Mouse (Mus musculus) induced T-regulatory cell, adult 2 months (primary cell): ENCODE results near the gene Gm21987.

Source experiments
- DNase-seq: peaks from one replicate; pipeline ENCODE4 v3.0.0-alpha.2; 2012; ENCODE audit warnings: low read depth

The Gm21987 gene

DNA sequence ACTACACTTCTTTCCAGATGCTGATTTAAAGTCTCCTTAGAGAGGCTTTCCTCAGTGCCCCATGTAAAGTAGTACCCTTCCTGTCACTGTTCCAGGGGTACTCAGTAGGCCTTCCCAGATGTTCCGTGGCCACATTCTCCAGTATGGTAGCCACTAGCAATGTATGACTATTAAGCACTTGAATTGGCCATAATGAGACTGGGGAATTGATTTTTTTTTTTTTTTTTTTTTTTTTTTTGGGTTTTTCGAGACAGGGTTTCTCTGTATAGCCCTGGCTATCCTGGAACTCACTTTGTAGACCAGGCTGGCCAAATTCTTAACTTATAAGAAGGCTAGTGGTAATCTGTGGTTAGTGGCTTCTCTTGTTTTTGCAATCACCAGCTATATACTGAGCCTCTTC is 3.0 kb downstream of the Gm21987 start:
- no peak for DNase-seq

DNA sequence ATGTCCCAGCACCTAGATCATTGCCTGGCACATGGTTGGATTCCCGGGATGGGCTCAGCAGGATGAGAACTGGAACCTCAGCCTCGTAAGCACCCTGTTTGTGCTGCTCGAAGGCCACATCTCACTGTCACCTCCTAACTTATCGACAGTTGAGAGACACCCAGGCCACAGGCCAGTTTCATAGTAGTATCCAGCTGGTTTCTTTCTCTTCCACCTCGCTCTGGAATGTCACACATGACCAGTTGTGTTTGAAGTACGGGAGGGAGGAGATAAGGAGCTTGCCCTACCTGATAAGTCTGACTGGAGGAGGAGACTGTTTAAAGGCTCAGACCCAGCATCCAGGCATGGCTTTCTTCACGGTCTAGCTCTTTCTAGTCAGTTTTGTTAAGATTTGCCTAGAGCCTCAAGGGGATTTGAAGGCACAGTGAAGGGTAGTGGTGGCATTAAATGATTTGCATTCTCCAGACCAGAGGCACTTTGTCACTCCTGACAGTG is 3.6 kb downstream of the Gm21987 start:
- DNase-seq, result no peak

DNA sequence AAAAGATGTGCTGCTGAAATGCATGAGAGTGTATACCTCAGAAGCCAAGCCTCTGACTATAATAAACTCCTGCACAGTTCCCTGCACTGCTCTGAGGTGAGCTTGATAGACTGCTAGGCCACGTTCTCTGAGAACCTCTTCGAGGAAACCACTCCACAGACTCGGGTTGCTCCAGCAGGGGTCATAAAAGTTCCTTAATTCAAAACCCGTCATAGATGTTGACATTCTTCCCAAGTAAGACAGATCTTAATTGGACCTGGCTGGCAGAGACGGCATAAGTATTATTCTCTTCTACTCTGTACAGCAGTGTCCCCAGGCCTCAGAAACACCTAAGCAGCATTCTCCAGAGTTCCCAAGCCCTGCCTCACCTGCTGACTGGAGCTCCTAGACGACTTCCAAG is 4.1 kb downstream of the Gm21987 start:
- no peak for DNase-seq

DNA sequence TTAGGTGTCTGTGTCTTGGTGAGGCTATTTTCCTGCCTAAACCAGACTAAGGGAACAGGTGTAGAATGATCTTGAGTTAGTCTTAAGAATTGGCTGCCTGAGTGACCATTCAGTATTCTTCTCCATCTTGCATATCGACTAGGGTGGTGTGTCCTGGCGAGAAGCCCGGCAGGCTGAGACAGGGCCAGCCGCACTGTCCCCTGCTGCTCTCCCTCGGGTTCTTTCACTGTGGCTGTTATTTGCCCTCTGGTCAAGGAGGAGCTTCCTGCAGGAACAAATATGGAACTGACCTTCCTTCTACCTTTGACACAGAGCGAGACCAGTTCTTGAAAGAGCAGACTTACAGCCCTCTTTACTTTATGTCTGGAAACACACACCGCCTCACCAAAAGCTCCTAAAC is 5.2 kb downstream of the Gm21987 start:
- peak; percentile 24 for DNase-seq

DNA sequence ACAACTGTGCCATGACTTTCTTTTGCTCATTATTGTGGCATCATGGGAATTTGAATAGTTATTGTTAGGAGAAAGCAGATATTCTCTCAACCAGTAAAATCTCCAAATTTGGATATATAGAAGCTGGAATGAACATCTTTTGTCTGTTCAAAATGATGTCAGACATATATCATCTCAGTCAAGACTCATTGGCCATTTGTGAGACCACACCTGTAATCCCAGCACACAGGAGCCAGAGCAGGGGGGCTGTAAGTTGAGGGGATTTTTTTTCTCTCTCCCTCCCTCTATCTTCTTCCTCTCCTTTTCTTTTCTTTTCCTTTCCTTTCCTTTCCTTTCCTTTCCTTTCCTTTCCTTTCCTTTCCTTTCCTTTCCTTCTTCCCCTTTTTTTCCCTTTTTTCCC is 6.0 kb downstream of the Gm21987 start:
- peak; percentile 34 for DNase-seq

DNA sequence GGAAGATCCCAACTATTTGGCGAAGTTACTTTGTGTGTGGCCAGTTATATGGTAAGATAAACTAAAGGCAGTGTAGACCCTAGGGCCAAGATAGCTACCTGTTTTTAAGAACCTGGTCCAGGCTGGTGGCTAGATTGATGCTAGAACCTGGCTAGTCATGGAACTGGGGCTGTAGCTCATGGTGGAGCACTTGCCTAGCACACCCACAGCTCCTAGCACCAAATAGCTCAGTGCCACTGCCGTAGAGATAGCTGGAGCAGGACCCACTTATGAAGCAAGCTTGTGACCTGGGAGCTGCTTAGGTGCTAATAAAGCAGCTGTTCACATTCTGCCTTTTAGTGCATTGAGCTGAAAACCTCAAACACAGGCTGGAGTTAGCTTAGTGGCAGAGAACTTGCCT is 6.8 kb downstream of the Gm21987 start:
- DNase-seq, result peak; percentile 42

DNA sequence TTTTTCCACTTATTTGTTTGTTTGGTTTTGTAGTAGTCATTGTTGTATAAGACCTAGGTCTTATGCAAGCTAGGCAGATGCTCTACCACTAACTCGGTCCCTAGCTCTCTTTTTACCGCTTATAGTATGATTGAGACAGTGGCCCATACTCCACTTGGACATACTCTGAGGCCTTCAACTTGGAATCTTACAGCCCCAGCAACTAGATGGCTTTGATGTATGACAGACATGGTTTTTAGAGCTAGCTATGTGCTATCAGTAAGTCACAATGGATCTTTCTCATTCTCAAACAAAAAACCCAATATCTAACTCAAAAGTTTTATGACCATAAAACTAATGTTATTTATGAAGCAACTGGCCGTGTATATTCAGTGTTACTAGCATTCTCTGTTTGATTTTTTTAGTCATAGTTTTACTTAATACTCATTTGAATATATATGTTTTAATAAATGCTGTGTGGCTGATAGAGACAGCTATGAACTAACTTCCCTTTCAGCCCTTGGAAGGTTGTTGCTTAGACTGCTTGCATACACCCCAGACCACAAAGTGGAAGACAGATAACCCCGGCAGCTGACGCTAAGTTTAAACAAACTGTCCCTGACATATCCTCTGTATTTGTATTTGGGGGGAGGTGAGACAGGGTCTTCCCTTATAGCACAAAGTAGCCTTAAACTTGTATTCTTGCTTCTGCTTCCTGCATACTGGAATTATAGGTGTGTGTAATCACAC is 7.5 kb downstream of the Gm21987 start:
- peak; percentile 25 for DNase-seq

DNA sequence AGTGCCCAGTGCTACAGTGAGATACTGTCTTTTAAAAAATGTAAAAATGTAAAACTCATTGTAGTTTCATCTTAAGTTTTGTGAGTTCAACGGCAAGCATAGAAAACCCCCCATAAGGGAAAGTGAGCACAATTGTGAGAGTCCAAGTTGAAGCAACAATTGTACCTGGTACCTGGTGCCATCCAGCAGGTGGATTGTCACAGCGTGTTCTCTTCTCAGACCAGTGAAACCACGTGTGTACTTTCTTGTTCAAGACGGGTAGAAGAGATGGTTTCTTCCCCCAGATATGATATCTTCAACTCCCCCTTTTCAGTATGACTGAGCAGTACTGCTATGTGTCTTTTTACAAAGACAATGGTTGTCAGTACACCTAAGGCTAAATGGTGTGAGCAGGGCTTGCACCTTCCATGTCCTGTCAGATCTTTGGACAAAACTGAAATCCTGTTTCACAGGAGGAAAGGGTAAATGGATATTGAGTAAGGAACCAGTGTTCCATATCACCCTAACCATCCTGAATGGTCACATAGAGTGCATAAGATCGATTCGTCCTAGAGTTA is 11.5 kb downstream of the Gm21987 start:
- peak; percentile 56 for DNase-seq

DNA sequence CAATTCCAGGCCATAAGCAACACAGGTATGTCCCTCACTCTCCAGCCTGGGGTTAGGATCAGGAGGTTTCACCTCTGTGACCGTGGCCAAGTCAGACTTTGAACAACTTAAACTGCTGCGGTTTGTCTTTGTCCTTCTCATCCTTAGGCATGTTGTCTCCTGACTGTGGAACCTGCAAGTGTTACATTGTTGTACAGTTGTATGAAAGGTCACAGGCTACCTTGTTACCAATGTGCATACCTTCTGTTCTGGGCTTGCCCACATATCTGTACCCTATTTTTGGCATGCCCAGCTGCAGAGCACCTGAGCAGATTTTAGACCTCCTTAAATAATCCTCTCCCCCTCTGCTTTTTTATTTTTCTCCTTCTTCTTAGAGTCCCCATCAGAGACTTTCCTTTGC is 12.4 kb downstream of the Gm21987 start:
- peak; percentile 43 for DNase-seq

DNA sequence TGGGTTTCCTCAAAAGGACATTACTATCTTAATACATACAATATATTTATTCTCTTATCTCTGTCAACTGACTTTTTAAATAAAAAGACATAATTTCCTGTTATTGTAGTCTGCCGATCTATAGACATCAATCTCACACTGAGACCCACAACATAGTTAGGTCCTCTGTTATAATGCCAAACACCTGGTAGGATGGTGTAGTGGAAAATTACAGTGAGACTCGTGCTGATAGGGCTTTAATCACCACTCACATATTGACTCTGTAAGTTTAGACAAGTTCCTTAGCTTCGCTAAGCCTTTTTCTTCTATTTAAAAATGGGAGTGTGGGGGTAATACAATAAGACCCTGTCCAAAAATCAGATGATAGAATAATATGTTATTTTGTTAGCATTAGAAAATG is 13.0 kb downstream of the Gm21987 start:
- no peak for DNase-seq

DNA sequence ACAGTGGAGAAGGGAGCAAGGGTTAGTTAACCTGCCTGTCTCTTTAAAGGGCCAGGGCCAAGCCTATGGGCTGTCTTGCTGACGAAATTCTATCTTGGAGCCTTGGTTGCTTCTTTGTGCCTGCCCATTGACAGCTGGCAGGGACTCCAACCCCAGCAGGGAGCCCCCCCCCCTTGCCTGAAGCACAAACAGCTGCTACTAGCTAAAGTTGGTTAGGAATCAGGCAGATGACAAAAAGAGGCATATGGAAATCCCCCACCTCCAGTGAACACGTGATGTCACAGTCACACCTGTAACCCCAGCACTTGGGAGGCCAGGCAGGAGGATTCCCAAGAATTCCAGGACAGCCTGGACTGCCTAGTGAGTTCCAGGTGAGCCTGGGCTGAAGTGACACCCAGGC is 13.5 kb downstream of the Gm21987 start:
- DNase-seq, result peak; percentile 59

DNA sequence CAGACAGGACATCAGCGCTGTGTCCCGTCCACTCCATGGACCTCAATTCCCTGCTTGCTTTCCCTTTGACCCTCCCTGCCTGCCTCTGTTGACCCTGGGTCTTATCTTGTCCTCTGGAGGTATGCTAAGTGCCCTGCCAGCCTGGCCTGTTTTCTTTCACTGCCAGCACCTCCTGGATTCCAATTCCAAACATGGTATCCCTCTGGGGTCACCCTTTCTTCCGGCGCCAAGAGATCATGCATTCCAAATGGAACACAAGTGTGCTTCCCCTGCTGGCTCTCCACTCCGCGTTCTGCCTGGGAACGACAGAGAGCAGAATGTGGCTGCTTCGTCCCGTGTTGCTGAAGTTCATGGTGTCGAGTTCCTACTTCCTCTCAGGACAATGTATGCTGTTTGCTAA is 15.1 kb downstream of the Gm21987 start, which contains the start of gene Popdc2:
Popdc2 (plus strand) TSS at position 277 of the 400 bp plus-strand sequence.
- DNase-seq, result no peak

DNA sequence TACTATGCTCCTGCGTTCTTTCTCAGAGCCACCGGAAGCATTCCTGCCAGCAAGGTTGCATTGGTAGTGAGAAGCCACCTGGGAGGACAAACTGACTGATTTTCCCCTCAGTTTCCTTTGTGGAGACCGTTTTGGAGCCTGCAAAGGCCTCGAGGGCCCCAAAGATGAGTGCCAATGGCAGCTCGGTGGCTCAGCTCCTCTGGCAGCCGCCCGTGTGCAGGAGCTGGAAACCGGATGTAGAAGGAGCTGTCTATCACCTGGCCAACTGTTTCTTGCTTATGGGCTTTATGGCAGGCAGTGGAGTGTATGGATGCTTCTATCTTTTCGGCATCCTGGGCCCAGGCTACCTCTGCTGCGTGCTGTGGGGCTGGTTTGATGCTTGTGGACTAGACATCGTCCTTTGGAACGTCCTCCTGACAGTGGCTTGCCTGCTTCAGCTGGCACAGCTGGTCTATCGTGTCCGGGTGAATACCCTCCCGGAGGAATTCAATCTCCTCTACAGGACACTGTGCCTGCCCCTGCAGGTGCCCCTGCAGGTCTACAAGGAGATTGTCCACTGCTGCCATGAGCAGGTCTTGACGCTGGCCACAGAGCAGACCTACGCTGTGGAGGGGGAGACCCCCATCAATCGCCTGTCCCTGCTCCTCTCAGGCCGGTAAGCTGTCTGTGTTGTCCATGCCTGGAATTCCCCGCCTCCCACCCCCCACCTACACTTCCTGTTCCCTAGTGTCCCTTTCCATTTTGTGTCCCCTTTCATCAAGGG is 15.8 kb downstream of the Gm21987 start:
- no peak for DNase-seq

DNA sequence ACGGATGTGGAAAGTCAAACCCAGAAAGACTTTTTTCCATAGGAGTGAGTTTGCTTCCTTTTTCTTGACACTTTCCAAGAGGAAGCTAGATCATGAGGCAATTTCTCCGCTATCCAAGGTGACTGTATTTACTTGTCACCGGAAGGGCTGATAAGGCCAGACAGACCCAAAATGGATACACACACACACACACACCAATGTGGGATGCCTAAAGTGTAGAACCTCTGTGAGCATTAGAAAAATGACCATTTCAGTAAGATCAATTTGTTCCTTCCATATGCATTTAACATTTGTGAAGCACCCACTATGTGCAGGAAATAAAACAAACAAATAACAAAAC is 16.4 kb downstream of the Gm21987 start:
- no peak for DNase-seq

DNA sequence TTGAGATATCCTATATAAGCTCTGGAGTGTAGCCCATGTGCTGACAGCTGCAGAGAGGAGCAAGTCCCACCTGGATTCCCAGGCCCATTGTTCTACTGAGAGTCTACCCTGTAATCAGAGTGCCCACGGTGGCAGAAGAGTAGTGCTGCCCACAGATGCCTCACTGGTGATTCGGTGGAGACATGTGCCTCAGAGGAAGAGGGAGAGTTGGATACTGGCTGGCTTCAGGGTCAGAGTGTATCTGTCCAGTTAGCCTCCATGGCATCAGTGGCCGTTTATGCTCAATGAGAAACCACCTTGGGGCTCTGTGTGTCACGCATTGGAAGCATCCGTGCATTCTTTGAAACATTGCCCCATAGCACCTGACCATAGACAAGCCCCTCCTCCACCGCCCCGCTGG is 16.8 kb downstream of the Gm21987 start:
- DNase-seq, result no peak

DNA sequence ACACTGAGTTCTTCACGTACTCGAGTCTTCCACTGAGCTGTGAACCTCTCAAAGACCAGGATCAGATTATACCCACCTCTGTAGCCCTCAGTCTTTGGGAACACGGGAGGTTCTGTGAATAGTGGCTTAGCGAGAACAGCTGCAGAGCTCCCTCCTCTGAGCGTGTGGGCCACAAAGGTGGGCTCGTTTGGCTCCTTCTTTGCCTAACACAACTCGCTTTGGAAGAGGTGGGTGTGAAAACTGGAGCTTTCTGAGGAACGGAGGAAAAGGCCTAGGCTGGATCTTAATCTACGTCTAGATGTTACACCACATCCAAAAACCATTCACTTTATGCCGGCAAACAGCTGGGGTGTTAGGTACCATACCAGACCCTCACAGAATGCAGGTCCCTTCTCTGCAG is 18.6 kb downstream of the Gm21987 start:
- DNase-seq, result no peak

DNA sequence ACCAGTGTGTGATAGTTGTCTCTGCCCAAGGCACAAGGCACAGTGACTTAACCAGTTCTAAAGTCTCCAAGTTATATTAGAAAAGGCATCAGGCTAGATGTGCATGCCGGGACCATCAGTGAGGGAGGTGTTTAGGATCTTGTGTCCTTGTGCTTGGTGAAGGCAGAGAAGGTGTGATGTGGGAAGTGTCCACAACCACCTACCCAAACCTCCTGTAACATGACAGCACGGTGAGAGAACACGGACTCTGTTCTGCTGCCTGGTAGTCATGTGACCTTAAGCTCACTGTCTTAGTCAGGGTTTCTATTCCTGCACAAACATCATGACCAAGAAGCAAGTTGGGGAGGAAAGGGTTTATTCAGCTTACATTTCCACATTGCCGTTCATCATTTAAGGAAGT is 19.4 kb downstream of the Gm21987 start:
- no peak for DNase-seq

DNA sequence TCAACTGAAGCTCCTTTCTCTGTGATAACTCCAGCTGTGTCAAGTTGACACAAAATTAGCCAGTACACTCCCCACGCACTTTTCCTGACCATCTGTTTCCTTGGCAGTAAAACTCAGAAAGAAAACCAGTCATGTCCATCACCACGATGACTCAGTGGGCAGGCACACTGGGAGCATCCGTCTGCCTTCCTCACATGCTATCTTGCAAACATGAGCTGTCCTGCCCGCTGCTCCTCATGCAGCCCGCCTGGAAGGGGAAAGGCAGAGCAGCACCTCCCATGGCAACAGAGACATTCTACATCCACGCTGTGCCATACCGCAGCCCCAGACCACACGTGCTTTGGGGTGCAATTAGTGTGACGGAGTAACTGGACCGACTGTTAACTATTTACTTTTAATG is 21.5 kb downstream of the Gm21987 start:
- no peak for DNase-seq

DNA sequence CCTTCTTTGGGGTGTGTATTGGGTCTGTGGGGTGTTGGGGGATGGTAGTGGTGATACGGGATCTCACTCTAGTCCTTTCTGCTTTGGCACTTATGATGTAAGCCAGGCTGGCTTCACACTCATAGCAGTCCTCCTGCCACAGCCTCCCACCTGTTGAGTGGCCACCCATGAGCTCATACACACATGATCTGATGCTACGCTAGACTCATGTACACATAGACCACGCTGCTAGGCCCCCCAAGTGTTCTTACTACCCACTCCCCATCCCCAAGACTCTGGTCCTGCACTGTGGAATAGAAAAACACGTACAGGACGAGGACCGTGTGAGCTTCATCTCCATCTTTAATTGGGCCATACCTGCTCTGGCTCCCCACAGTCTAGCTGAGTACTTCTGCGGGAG is 22.2 kb downstream of the Gm21987 start:
- DNase-seq, result no peak

DNA sequence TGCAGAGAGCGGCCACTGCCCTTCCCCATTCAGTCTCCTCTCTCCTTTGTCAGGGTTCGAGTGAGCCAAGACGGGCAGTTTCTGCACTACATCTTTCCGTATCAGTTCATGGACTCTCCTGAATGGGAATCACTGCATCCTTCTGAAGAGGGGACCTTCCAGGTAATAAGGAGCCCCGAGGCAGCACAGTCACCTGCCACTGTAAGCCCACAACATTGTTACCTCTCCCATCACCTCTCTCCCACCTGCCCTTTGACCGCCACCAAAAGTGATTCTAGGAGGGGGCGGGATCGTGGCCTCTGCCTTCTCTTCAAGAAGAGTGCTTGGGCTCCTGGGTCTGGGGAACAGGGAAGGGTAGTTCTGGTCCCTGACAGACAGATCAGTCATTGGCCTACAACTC is 22.6 kb downstream of the Gm21987 start:
- no peak for DNase-seq

DNA sequence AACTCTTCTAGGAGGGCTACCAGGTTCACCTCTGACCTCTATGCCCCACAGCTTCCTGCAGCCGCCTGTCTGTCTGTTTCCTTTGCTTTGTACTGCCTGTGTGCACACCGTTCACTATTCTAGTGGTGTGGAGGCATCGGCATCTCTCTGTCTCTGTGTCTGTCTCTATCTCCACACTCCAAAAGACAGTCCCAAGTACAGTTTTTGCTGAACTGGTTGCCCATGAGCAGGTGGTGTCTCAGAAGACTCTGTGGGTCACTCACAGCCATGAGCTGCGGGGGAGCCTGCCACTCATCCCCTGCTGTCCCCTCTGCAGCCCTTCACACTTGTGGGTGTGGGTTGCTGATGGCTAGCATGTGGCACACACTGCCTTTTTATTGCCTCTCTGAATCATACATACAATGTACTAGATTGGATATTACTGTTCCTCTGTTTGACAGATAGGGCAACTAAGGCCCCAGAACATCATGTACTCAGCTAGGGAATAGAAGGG is 23.2 kb downstream of the Gm21987 start:
- no peak for DNase-seq

DNA sequence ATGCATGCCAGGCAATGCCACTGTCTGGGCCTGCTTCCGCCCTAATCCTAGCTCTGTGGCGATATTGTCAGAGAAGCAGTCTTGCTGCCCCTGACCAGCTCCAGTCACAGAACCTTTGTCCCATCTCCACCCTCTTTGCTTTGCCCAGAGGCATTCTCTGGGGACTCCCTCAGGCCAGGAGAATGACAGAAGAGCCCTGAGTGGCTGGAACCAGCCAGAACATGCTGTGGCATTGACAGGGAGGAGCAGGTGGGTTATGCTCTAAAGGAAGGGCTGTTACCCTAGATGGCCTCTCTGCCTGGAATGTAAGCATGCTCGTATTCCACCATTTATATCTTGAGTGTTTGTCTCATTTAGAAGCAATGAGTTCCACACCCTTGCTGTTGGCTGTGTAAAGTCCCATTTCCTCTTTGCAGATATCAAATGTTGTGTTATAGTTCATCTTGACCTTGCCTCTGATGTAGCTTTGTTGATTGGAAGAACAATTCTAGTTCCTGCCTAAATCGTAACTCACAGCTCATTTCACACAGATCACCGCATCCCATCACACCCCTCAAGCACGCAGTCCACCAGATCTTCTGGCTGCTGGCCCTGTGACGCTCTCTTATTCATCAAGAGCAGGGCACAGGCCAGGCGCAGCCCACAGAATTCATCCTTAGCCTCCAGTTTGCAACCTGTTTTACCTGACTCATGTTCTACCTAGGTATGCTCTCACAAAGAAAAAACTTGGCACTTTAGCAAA is 24.0 kb downstream of the Gm21987 start:
- DNase-seq, result peak; percentile 35
